21 mouse cellular contexts compared by ENCODE assay signal in the genomic region with DNA sequence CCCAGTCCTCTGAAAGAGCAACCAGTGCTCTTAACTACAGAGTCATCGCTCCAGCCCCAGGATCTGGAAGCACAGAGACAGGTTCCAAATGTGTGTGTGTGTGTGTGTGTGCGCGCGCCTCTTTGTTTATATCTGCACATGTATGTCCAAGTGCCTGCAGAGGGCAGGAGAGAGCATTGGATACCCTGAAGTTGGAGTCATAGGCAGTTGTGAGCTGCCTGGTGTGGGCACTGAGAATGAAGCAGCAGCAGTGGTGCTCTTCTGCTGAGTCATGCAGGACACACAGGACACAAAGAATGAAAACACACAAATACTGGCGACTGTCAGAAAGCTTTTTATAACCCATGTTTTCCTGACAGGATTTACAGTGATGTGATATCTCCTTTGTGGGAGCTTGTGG. TPM values are rescaled to one million over a fixed set of nuclear protein-coding genes. Genes with fewer than 3 reads are reported as not detected.
DNase-seq lines count a peak whose midpoint lies in the region; ATAC-seq and TF ChIP-seq lines count a peak whose summit lies in the region.
"Had no signal": no experiment of that assay in that cellular context is flagged by ENCODE, and none has a peak within 500 bp of the region (broad histone marks: within the 10 kb centered on the region; RNA-seq: fewer than 3 reads in every experiment).

No protein-coding gene starts in this region.

- no peak overlapping the region for H3K9ac ChIP-seq in liver, embryonic 14.5 days (replicated peaks)
- no peak overlapping the region for H3K9ac ChIP-seq in liver, embryonic 12.5 days
- H3K9ac ChIP-seq: embryonic facial prominence, embryonic 12.5 days; heart, embryonic 15.5 days; intestine, embryonic 15.5 days had no signal

- peak; percentile 84 for DNase-seq in heart, adult 11 months
- no peak for DNase-seq in heart, adult 18-20 months
- no peak for DNase-seq in liver, embryonic 14.5 days (ENCODE audit: low read depth in 3 of 3, low spot score in 3 of 3)
- peak; percentile 26 for DNase-seq in induced T-regulatory cell, adult 2 months (ENCODE audit: low read depth)
- DNase-seq in kidney, postnatal 10 days = no peak
- DNase-seq: cerebellum, adult 11-12 months; cerebellum, postnatal 36 days; kidney, postnatal 4 days; layer of hippocampus, postnatal 36 days; lung, adult 18-20 months; midbrain, embryonic 14.5 days; right cerebral cortex, postnatal 4 days had no signal

- H3K4me1 ChIP-seq in liver, embryonic 14.5 days (replicated peaks; ENCODE audit: control insufficient read depth in 2 of 2, insufficient read depth in 2 of 2, low read length in 1 of 2) = peaks cover 11 to 19% of the 10 kb centered on the region in 2 experiments
- H3K4me1 ChIP-seq in liver, embryonic 12.5 days = peaks cover 59% of the 10 kb centered on the region
- peaks cover 52% of the 10 kb centered on the region for H3K4me1 ChIP-seq in E14TG2a.4 (replicated peaks; ENCODE audit: low read depth, low read length)

- ATAC-seq in liver, embryonic 14.5 days (ENCODE audit: insufficient read depth) = no peak
- no peak for ATAC-seq in liver, embryonic 12.5 days
- ATAC-seq: intestine, embryonic 15.5 days; Patski had no signal

- H3K4me2 ChIP-seq in liver, embryonic 14.5 days (ENCODE audit: low read depth) = no peak overlapping the region
- no peak overlapping the region for H3K4me2 ChIP-seq in liver, embryonic 12.5 days
- H3K4me2 ChIP-seq: embryonic facial prominence, embryonic 12.5 days; heart, embryonic 15.5 days; intestine, embryonic 15.5 days had no signal

- 85% methylated on average over 5 of the region's 5 CpGs for WGBS in liver, embryonic 14.5 days (ENCODE audit: insufficient replicate concordance)
- 90% methylated on average over 5 of the region's 5 CpGs for WGBS in liver, embryonic 12.5 days (ENCODE audit: insufficient replicate concordance)

- peak; percentile 45 for TF ChIP-seq CTCF in liver, embryonic 14.5 days (IDR thresholded peaks at IDR 0.05; ENCODE audit: low read depth)
- TF ChIP-seq CTCF in E14TG2a.4 (conservative IDR thresholded peaks at IDR 0.05; ENCODE audit: low read length) = peak; percentile 51; the same call in 1 of the 2 replicates

- H3K27me3 ChIP-seq in liver, embryonic 14.5 days (ENCODE audit: control insufficient read depth, insufficient read depth, low read length) = no peaks in the 10 kb centered on the region
- no peaks in the 10 kb centered on the region for H3K27me3 ChIP-seq in liver, embryonic 12.5 days (replicated peaks)
- no peaks in the 10 kb centered on the region for H3K27me3 ChIP-seq in E14TG2a.4 (ENCODE audit: insufficient read depth, low read length)
- H3K27me3 ChIP-seq: embryonic facial prominence, embryonic 12.5 days; heart, embryonic 15.5 days; intestine, embryonic 15.5 days; Patski had no signal

- peaks cover 4% of the 10 kb centered on the region for H3K36me3 ChIP-seq in liver, embryonic 14.5 days (replicated peaks; ENCODE audit: control insufficient read depth, insufficient read depth, low read depth)
- H3K36me3 ChIP-seq in liver, embryonic 12.5 days = peaks cover 50% of the 10 kb centered on the region
- H3K36me3 ChIP-seq in E14TG2a.4 (ENCODE audit: insufficient read depth, low read length) = peaks cover 48% of the 10 kb centered on the region

- TF ChIP-seq EP300 in liver, embryonic 14.5 days (IDR thresholded peaks at IDR 0.05; ENCODE audit: low read depth) = no peak

- no peak overlapping the region for H3K27ac ChIP-seq in liver, embryonic 14.5 days
- no peak overlapping the region for H3K27ac ChIP-seq in liver, embryonic 12.5 days
- H3K27ac ChIP-seq: embryonic facial prominence, embryonic 12.5 days; heart, embryonic 15.5 days; hindbrain, embryonic 10.5 days; intestine, embryonic 15.5 days; limb, embryonic 10.5 days; macrophage had no signal

- no peak overlapping the region for H3K4me3 ChIP-seq in liver, embryonic 14.5 days (ENCODE audit: insufficient read depth in 1 of 2, low read depth in 2 of 2, low read length in 2 of 2)
- no peak overlapping the region for H3K4me3 ChIP-seq in liver, embryonic 12.5 days
- no peak overlapping the region for H3K4me3 ChIP-seq in E14TG2a.4 (replicated peaks; ENCODE audit: low read length)
- H3K4me3 ChIP-seq: embryonic facial prominence, embryonic 12.5 days; heart, embryonic 15.5 days; hindbrain, embryonic 10.5 days; intestine, embryonic 15.5 days; limb, embryonic 10.5 days had no signal

- no peaks in the 10 kb centered on the region for H3K9me3 ChIP-seq in liver, embryonic 14.5 days (ENCODE audit: control insufficient read depth, low read length)
- no peaks in the 10 kb centered on the region for H3K9me3 ChIP-seq in liver, embryonic 12.5 days (replicated peaks)
- no peaks in the 10 kb centered on the region for H3K9me3 ChIP-seq in E14TG2a.4 (ENCODE audit: low read length)
- H3K9me3 ChIP-seq: embryonic facial prominence, embryonic 12.5 days; heart, embryonic 15.5 days; intestine, embryonic 15.5 days; limb, embryonic 10.5 days had no signal

RNA-seq across cellular contexts. Expression of a gene that starts 4.8 kb away (rescaled TPM):
- 10 to 100 TPM; 50.7 to 65.7 TPM for total RNA-seq in heart, adult 18-20 months (2021)
- 13.3 and 21.1 TPM in 2 replicates for polyA plus RNA-seq in liver, embryonic 14.5 days (2012; rRNA removed)
- 14.8 and 16.9 TPM in 2 replicates for polyA plus RNA-seq in liver, embryonic 14.5 days (2014; fragmentation: Nextera tagmentation; extraction: Ambion mirVana)
- 34.4 and 36.7 TPM in 2 replicates for polyA plus RNA-seq in liver, embryonic 12.5 days (2016; fragmentation: Nextera tagmentation; extraction: Ambion mirVana)

RNA-seq across cellular contexts. Expression of a gene that starts 5.3 kb away (rescaled TPM):
- 10 to 100 TPM; 15.3 to 18.0 TPM for total RNA-seq in heart, adult 18-20 months (2021)
- 7.7 and 8.8 TPM in 2 replicates for polyA plus RNA-seq in liver, embryonic 14.5 days (2012; rRNA removed)
- 8.4 and 10.5 TPM in 2 replicates for polyA plus RNA-seq in liver, embryonic 14.5 days (2014; fragmentation: Nextera tagmentation; extraction: Ambion mirVana)
- polyA plus RNA-seq in liver, embryonic 12.5 days (2016; fragmentation: Nextera tagmentation; extraction: Ambion mirVana) = 22.6 and 23.9 TPM in 2 replicates

RNA-seq across cellular contexts. Expression of a gene that starts 9.9 kb away (rescaled TPM):
- total RNA-seq in heart, adult 18-20 months (2021) = 1 to 10 TPM; 3.3 to 6.3 TPM
- polyA plus RNA-seq in liver, embryonic 14.5 days (2012; rRNA removed) = 10.9 and 12.3 TPM in 2 replicates
- 4.0 and 4.7 TPM in 2 replicates for polyA plus RNA-seq in liver, embryonic 14.5 days (2014; fragmentation: Nextera tagmentation; extraction: Ambion mirVana)
- polyA plus RNA-seq in liver, embryonic 12.5 days (2016; fragmentation: Nextera tagmentation; extraction: Ambion mirVana) = 10.3 and 12.1 TPM in 2 replicates

RNA-seq across cellular contexts. Expression of a gene that starts 50.5 kb away (rescaled TPM):
- 10 to 100 TPM in 1 of 2 experiments, 1 to 10 TPM in 1; 7.2 to 11.3 TPM for total RNA-seq in heart, adult 18-20 months (2021)
- 39.1 and 40.3 TPM in 2 replicates for polyA plus RNA-seq in liver, embryonic 14.5 days (2012; rRNA removed)
- polyA plus RNA-seq in liver, embryonic 14.5 days (2014; fragmentation: Nextera tagmentation; extraction: Ambion mirVana) = 26.2 and 29.3 TPM in 2 replicates
- polyA plus RNA-seq in liver, embryonic 12.5 days (2016; fragmentation: Nextera tagmentation; extraction: Ambion mirVana) = 39.8 and 40.4 TPM in 2 replicates

RNA-seq across cellular contexts. Expression of a gene that starts 55.7 kb away (rescaled TPM):
- total RNA-seq in heart, adult 18-20 months (2021) = under 1 TPM in 1 of 2 experiments, not detected in 1; 0.41 TPM
- polyA plus RNA-seq in liver, embryonic 14.5 days (2012; rRNA removed) = 0.06 and 1.0 TPM in 2 replicates
- polyA plus RNA-seq in liver, embryonic 14.5 days (2014; fragmentation: Nextera tagmentation; extraction: Ambion mirVana) = 0.09 TPM in 1 of 2 replicates, not detected in the other
- 0.18 TPM in 1 of 2 replicates, not detected in the other for polyA plus RNA-seq in liver, embryonic 12.5 days (2016; fragmentation: Nextera tagmentation; extraction: Ambion mirVana)
- polyA plus RNA-seq: macrophage, Patski had no signal

Comparison
In these comparisons a context has a peak if more than half of its experiments do, and no peak if none do; other contexts are left out.
1. DNase-seq: peak in heart, adult 11 months (single experiment) and induced T-regulatory cell, adult 2 months (single experiment); none in heart, adult 18-20 months (0 of 2), liver, embryonic 14.5 days (0 of 3) and kidney, postnatal 10 days (single experiment).